Mouse (Mus musculus) ES-Bruce4 (cell line): ENCODE measurements around the gene Raf1. TPM values are rescaled to one million over a fixed set of nuclear protein-coding genes. Genes with fewer than 3 reads are reported as not detected.

Experiments used
- H3K27ac ChIP-seq: 2 replicates; pipeline ENCODE4 v1.5.1; 2012; ENCODE audit warnings: low read length, inconsistent platforms; ENCODE audit not compliant: insufficient read depth
- H3K27me3 ChIP-seq: 2 replicates; pipeline ENCODE4 v1.6.1; 2012; ENCODE audit warnings: mild to moderate bottlenecking, low read length, inconsistent platforms; ENCODE audit not compliant: control insufficient read depth, poor library complexity, insufficient read depth, severe bottlenecking
- H3K36me3 ChIP-seq: 2 replicates; pipeline ENCODE4 v1.6.1; 2012; ENCODE audit warnings: inconsistent platforms, mild to moderate bottlenecking, low read length, moderate library complexity; ENCODE audit not compliant: control insufficient read depth, poor library complexity, insufficient read depth, severe bottlenecking
- H3K4me1 ChIP-seq: one replicate; pipeline ENCODE4 v1.8.1; 2011; ENCODE audit warnings: low read length; ENCODE audit not compliant: control insufficient read depth, insufficient read depth
- H3K4me3 ChIP-seq: 2 replicates; pipeline ENCODE4 v1.5.1; 2011; ENCODE audit warnings: low read depth, mild to moderate bottlenecking, low read length
- H3K9ac ChIP-seq: 2 replicates; pipeline ENCODE4 v1.6.1; 2012; ENCODE audit warnings: low read depth, mild to moderate bottlenecking, inconsistent platforms; ENCODE audit not compliant: poor library complexity, severe bottlenecking
- H3K9me3 ChIP-seq: replicated peaks from 2 replicates; pipeline ENCODE4 v1.6.1; 2012; ENCODE audit warnings: mild to moderate bottlenecking, low read length, inconsistent platforms; ENCODE audit not compliant: control insufficient read depth, poor library complexity, insufficient read depth, severe bottlenecking
- CTCF ChIP-seq: IDR thresholded peaks from one replicate; pipeline ENCODE4 v1.8.1; 2011; ENCODE audit warnings: low read depth, low read length
- EP300 ChIP-seq: IDR thresholded peaks from 2 replicates; pipeline ENCODE4 v1.6.1; 2011; ENCODE audit warnings: low read depth, low read length; ENCODE audit not compliant: insufficient read depth
- POLR2A ChIP-seq: IDR thresholded peaks from one replicate; pipeline ENCODE4 v1.8.1; 2011; ENCODE audit warnings: low read length; ENCODE audit not compliant: insufficient read depth
- polyA plus RNA-seq: library from polyadenylated mRNA; stranded (reverse); fragments of >200 nt; gene quantifications from 2 replicates; pipeline ENCODE4 v1.2.4, GENCODE M21; 2011; ENCODE audit warnings: low read depth; ENCODE audit not compliant: missing spikeins, insufficient read depth, insufficient read length

Gene Raf1
- 67.7 and 81.1 TPM in 2 replicates for polyA plus RNA-seq

DNA sequence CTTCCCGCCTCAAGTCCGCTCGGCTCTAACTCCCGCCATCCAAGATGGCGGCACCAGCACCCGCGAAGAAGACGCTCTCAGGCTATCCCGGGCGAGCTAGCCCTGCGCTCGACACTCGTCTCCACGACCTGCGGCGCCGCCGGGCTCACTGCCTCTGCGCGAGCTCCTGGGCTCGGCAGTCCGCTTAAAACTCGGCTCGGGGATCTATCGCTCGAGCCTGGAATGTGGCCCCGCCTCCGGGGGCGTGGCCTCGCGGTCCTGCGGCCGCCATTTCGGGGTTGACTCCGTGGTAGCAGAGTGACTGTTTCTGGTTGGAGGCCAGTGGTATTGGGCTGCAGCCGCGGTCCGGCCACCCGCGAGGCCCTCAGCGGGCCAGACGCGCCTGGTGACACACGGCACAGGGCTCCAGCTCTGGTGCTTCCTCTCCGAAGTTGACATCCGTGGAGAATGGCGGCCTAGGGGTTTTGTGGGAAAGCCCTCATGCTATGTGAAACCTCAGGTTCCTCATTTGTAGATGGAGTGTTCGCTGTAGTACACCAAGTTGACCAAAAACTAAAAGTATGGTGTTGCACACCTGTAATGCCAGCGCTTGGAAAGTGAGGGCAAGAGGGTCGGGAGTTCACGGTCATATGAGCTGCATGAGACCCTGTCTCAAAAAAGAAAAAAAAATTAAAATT is at the start of gene Raf1:
Gene Raf1, minus strand, starts transcription at position 184 of the 677 bp plus-strand sequence.
- Histone ChIP-seq H3K9ac (peak within 1 kb of the TSS; percentile 99), H3K9me3 (no peaks in the 10 kb centered on the region), H3K4me3 (peak within 1 kb of the TSS; percentile 93), H3K27me3 (no peaks in the 10 kb centered on the region), H3K36me3 (no peaks in the 10 kb centered on the region), H3K27ac (peak within 1 kb of the TSS; percentile 76), H3K4me1 (no peaks in the 10 kb centered on the region)
- TF ChIP-seq EP300 (0 out of 2 replicates have a peak, but pooled peaks have one; percentile 4), POLR2A (peak; percentile 60), CTCF (no peak)

GRCm38 (mm10) chr6:115722246-115722645 is 45.8 kb upstream of the Raf1 start:
- Histone ChIP-seq H3K36me3 (no peaks in the 10 kb centered on the region), H3K27me3 (no peaks in the 10 kb centered on the region), H3K27ac (no peak overlapping the region), H3K4me1 (peaks cover 2% of the 10 kb centered on the region), H3K4me3 (no peak overlapping the region), H3K9ac (no peak overlapping the region), H3K9me3 (no peaks in the 10 kb centered on the region)
- TF ChIP-seq POLR2A (no peak), CTCF (no peak), EP300 (no peak)

GRCm38 (mm10) chr6:115717715-115718558 is 41.5 kb upstream of the Raf1 start:
- TF ChIP-seq CTCF (no peak), POLR2A (peak; percentile 35)
- H3K36me3 ChIP-seq = no peaks in the 10 kb centered on the region
- no peak overlapping the region for H3K9ac ChIP-seq
- H3K4me3 ChIP-seq = peak overlapping the region; percentile 27
- no peaks in the 10 kb centered on the region for H3K27me3 ChIP-seq
- H3K4me1 ChIP-seq = peaks cover 7% of the 10 kb centered on the region
- H3K9me3 ChIP-seq = no peaks in the 10 kb centered on the region
- H3K27ac ChIP-seq = peak overlapping the region; percentile 65

GRCm38 (mm10) chr6:115717101-115717652 is 40.7 kb upstream of the Raf1 start:
- peaks cover 7% of the 10 kb centered on the region for H3K4me1 ChIP-seq
- H3K9me3 ChIP-seq = no peaks in the 10 kb centered on the region
- H3K36me3 ChIP-seq = no peaks in the 10 kb centered on the region
- H3K27ac ChIP-seq = peak overlapping the region; percentile 65
- no peaks in the 10 kb centered on the region for H3K27me3 ChIP-seq
- 0 out of 2 replicates have a peak overlapping the region, but pooled peaks have one; percentile 15 for H3K9ac ChIP-seq
- TF ChIP-seq EP300 (no peak), CTCF (no peak), POLR2A (no peak)
- H3K4me3 ChIP-seq = peak overlapping the region; percentile 27

- Histone ChIP-seq H3K4me1 (peaks cover 7% of the 10 kb centered on the region), H3K36me3 (no peaks in the 10 kb centered on the region), H3K27ac (no peak overlapping the region), H3K4me3 (no peak overlapping the region), H3K27me3 (no peaks in the 10 kb centered on the region), H3K9ac (no peak overlapping the region), H3K9me3 (no peaks in the 10 kb centered on the region)
- TF ChIP-seq POLR2A (no peak), CTCF (no peak), EP300 (no peak)
These were observed 34.8 kb upstream of the Raf1 start for GRCm38 (mm10) chr6:115711261-115711660.

DNA sequence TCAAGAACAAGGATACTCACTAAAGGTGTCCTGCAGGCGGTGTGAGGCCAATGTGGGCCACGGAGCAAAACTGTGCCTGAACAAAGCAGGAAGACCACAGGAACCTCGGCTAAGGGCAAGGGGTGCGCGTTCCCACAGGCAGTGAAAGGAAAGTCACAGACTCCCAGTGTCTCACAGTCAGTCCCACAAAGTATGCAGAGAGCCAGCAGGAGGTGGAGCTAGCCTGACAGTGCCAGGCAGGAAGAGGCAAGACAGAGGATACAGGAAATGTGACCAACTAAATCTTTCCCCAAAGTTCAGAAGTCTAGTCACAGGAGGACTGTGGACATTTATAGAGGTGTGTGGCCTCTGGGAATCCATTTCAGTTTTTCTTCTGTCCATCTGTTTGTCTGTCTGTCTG is 26.5 kb upstream of the Raf1 start:
- Histone ChIP-seq H3K4me3 (peak overlapping the region; percentile 15; the same call in 1 of the 2 replicates), H3K4me1 (peaks cover 2% of the 10 kb centered on the region)

More for the DNA sequence above, 26.5 kb upstream of the Raf1 start:
- Histone ChIP-seq H3K27ac (no peak overlapping the region), H3K27me3 (no peaks in the 10 kb centered on the region), H3K36me3 (no peaks in the 10 kb centered on the region), H3K9me3 (no peaks in the 10 kb centered on the region), H3K9ac (no peak overlapping the region)
- TF ChIP-seq EP300 (no peak), POLR2A (no peak), CTCF (no peak)
